Mouse (Mus musculus) liver, adult 2 months (tissue): ENCODE measurements around the gene Gm18596. TPM values are rescaled to one million over a fixed set of nuclear protein-coding genes. Genes with fewer than 3 reads are reported as not detected.
"Not testable (repeated sequence)": the region's sequence is repeated elsewhere in the genome, so short reads cannot be mapped to it uniquely, and the experiment has no call there.

Experiments used
- DNase-seq: peaks from one replicate; pipeline ENCODE4 v3.0.0-alpha.2; 2011; ENCODE audit warnings: low read depth, low spot score; ENCODE audit errors: extremely low read depth
- H3K27ac ChIP-seq: fragments of 200-500 bp; replicated peaks from 2 replicates; pipeline ENCODE4 v1.5.1; 2012; ENCODE audit warnings: low read depth, mild to moderate bottlenecking, control low read depth, inconsistent platforms, low read length; ENCODE audit not compliant: insufficient read depth
- H3K27me3 ChIP-seq: fragments of 200-500 bp; 2 replicates; pipeline ENCODE4 v1.6.1; 2012; ENCODE audit warnings: mild to moderate bottlenecking, moderate library complexity, low read length, inconsistent platforms; ENCODE audit not compliant: control insufficient read depth, insufficient read depth
- H3K36me3 ChIP-seq: fragments of 200-500 bp; 2 replicates; pipeline ENCODE4 v1.6.1; 2012; ENCODE audit warnings: low read length, inconsistent platforms; ENCODE audit not compliant: control insufficient read depth, insufficient read depth
- H3K4me1 ChIP-seq: fragments of 200-500 bp; 2 replicates; pipeline ENCODE4 v1.6.1; 2011; ENCODE audit warnings: low read length; ENCODE audit not compliant: control insufficient read depth, insufficient read depth
- H3K4me3 ChIP-seq: fragments of 200-500 bp; 2 replicates; pipeline ENCODE4 v1.5.1; 2011; ENCODE audit warnings: low read depth, mild to moderate bottlenecking, control low read depth, low read length, moderate library complexity; ENCODE audit not compliant: insufficient read depth
- H3K79me2 ChIP-seq: fragments of 200-500 bp; 2 replicates; pipeline ENCODE4 v1.6.1; 2012; ENCODE audit warnings: inconsistent platforms, mild to moderate bottlenecking, low read length, moderate library complexity; ENCODE audit not compliant: control insufficient read depth, insufficient read depth
- H3K9ac ChIP-seq: fragments of 200-500 bp; 2 replicates; pipeline ENCODE4 v1.6.1; 2012; ENCODE audit warnings: low read depth, mild to moderate bottlenecking, control low read depth, inconsistent platforms, low read length
- CTCF ChIP-seq: fragments of 200-500 bp; IDR thresholded peaks from 2 replicates; pipeline ENCODE4 v1.5.1; 2011; ENCODE audit warnings: low read depth, low read length, control low read depth
- POLR2A ChIP-seq: fragments of 200-500 bp; IDR thresholded peaks from 2 replicates; pipeline ENCODE4 v1.6.1; 2011; ENCODE audit warnings: low read length, control low read depth; ENCODE audit not compliant: insufficient read depth; ENCODE audit errors: extremely low read depth
- WGBS: fragments of 180-500 bp; shearing (Covaris S2); methylation state at CpG from one replicate; pipeline ENCODE4 v1.1.7; 2018; 5-methylcytosine and 5-hydroxymethylcytosine counted together
- polyA plus RNA-seq: library from polyadenylated mRNA; depleted of rRNA; stranded (reverse); fragments of >200 nt; gene quantifications from 2 replicates; pipeline ENCODE4 v1.2.3, GENCODE M21; 2012
- total RNA-seq: library from RNA; depleted of rRNA; stranded (reverse); fragments of >200 nt; gene quantifications from 2 replicates; pipeline ENCODE4 v1.2.3, GENCODE M21; 2014

Gene Gm18596
- total and polyA plus RNA-seq, 2 experiments: not detected

GRCm38 (mm10) chr10:77769727-77770126 is 27.3 kb upstream of the Gm18596 start:
- TF ChIP-seq CTCF: no peak
- TF ChIP-seq POLR2A: no peak
- no peaks in the 10 kb centered on the region for H3K79me2 ChIP-seq
- no peak for DNase-seq
- H3K9ac ChIP-seq: no peak overlapping the region
- 73% methylated on average over 1 of the region's 1 CpGs for WGBS
- H3K36me3 ChIP-seq: no peaks in the 10 kb centered on the region
- 0 out of 2 replicates have a peak, but pooled peaks cover 3% of the 10 kb centered on the region for H3K27me3 ChIP-seq
- H3K27ac ChIP-seq: no peak overlapping the region
- no peak overlapping the region for H3K4me3 ChIP-seq
- no peaks in the 10 kb centered on the region for H3K4me1 ChIP-seq

- H3K27ac ChIP-seq, H3K4me3 ChIP-seq, H3K36me3 ChIP-seq, H3K4me1 ChIP-seq, H3K9ac ChIP-seq, DNase-seq, H3K27me3 ChIP-seq, H3K79me2 ChIP-seq: not testable (repeated sequence)
- WGBS: 60% methylated on average over 1 of the region's 1 CpGs
Observed at GRCm38 (mm10) chr10:77759582-77759981, 17.1 kb upstream of the Gm18596 start, which contains the start of gene Gm3233. Gene Gm3233, minus strand, starts transcription at chr10:77759682.

GRCm38 (mm10) chr10:77753448-77753847 is 11.0 kb upstream of the Gm18596 start:
- H3K36me3 ChIP-seq: no peaks in the 10 kb centered on the region
- peak; percentile 8 for DNase-seq
- H3K4me3 ChIP-seq: no peak overlapping the region
- TF ChIP-seq POLR2A: no peak
- TF ChIP-seq CTCF: no peak
- H3K9ac ChIP-seq: no peak overlapping the region
- H3K27ac ChIP-seq: no peak overlapping the region
- 0 out of 2 replicates have a peak, but pooled peaks cover 3% of the 10 kb centered on the region for H3K27me3 ChIP-seq
- no peaks in the 10 kb centered on the region for H3K79me2 ChIP-seq
- H3K4me1 ChIP-seq: no peaks in the 10 kb centered on the region

DNA sequence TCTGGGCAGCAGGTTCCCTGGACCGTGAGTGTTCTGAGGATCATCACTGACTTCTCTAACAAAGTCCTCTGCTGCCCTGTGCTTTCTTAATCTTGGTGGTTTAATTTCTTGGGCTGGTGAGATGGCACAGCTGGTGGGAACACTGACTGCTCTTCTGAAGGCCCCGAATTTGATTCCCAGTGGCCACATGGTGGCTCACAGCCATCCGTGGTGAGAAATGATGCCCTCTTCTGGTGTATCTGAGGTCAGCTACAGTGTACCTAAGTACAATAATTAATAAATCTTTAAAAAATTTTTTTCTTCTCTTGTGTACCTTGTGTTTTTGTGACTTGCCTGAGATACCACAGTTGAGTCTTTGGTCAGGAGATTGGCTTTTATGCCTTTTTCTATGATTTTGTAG is 9.9 kb upstream of the Gm18596 start:
- not testable (repeated sequence) for H3K79me2 ChIP-seq, H3K27me3 ChIP-seq, H3K4me1 ChIP-seq, H3K9ac ChIP-seq, DNase-seq, H3K4me3 ChIP-seq, H3K27ac ChIP-seq, H3K36me3 ChIP-seq
- TF ChIP-seq CTCF: peak; percentile 20; the same call in 1 of the 2 replicates
- 67% methylated on average over 3 of the region's 3 CpGs for WGBS

- H3K27ac ChIP-seq, DNase-seq, H3K9ac ChIP-seq, H3K4me3 ChIP-seq, H3K79me2 ChIP-seq, H3K27me3 ChIP-seq, H3K4me1 ChIP-seq, H3K36me3 ChIP-seq: not testable (repeated sequence)
- 67% methylated on average over 1 of the region's 1 CpGs for WGBS
Observed at GRCm38 (mm10) chr10:77751254-77751653, 8.8 kb upstream of the Gm18596 start, which contains the start of gene Gm9736. Gene Gm9736, minus strand, starts transcription at chr10:77751354.

- H3K79me2 ChIP-seq, H3K9ac ChIP-seq, H3K36me3 ChIP-seq, H3K4me3 ChIP-seq, H3K27ac ChIP-seq, H3K27me3 ChIP-seq, H3K4me1 ChIP-seq: not testable (repeated sequence)
- peak; percentile 5 for DNase-seq
- WGBS: 58% methylated on average over 1 of the region's 1 CpGs
Observed at GRCm38 (mm10) chr10:77750686-77751085, 8.2 kb upstream of the Gm18596 start.
